Mouse (Mus musculus): ENCODE results near the gene Arid5a.

The Arid5a gene

GRCm38 (mm10) chr1:36325900-36326321, 18.4 kb downstream of the Arid5a start:
- no peak for DNase-seq (ENCODE audit: low spot score in 2 of 2)

GRCm38 (mm10) chr1:36326815-36327214, 19.3 kb downstream of the Arid5a start:
- no peak for DNase-seq (ENCODE audit: low spot score in 2 of 2)

- no peak for DNase-seq (ENCODE audit: low spot score in 2 of 2)
These were observed 24.2 kb downstream of the Arid5a start for GRCm38 (mm10) chr1:36331743-36332142.

- DNase-seq (ENCODE audit: low spot score in 2 of 2) = no peak
These were observed 25.7 kb downstream of the Arid5a start for GRCm38 (mm10) chr1:36332955-36333887.

GRCm38 (mm10) chr1:36342547-36342946, 35.0 kb downstream of the Arid5a start:
- no peak for DNase-seq (ENCODE audit: low spot score in 2 of 2)

GRCm38 (mm10) chr1:36352351-36352750, 44.8 kb downstream of the Arid5a start:
- no peak for DNase-seq (ENCODE audit: low spot score in 2 of 2)

- no peak for DNase-seq (ENCODE audit: low spot score in 2 of 2)
These were observed 49.6 kb downstream of the Arid5a start for GRCm38 (mm10) chr1:36356955-36357695.

- DNase-seq (ENCODE audit: low spot score in 2 of 2) = no peak
These were observed 60.2 kb downstream of the Arid5a start for GRCm38 (mm10) chr1:36367698-36368097.

- DNase-seq (ENCODE audit: low spot score in 2 of 2) = peak in 1 of 2 experiments; percentile 63
These were observed 60.8 kb downstream of the Arid5a start for GRCm38 (mm10) chr1:36368112-36368968.

- DNase-seq (ENCODE audit: low spot score in 2 of 2) = peak; percentile 84 to 92
These were observed 61.6 kb downstream of the Arid5a start, which contains the start of gene Kansl3 for GRCm38 (mm10) chr1:36368969-36369645. TSS of gene Kansl3 (minus strand) at chr1:36369181.

- no peak for DNase-seq (ENCODE audit: low spot score in 2 of 2)
These were observed 63.4 kb downstream of the Arid5a start for GRCm38 (mm10) chr1:36370918-36371317.

GRCm38 (mm10) chr1:36371934-36372845, 64.7 kb downstream of the Arid5a start, which contains the start of gene Fer1l5:
TSS of gene Fer1l5 (plus strand) at chr1:36372291.
- no peak for DNase-seq (ENCODE audit: low spot score in 2 of 2)

Data from urinary bladder, adult 18-20 months (tissue).